Mouse (Mus musculus): Measurements from ENCODE around the gene Ston2.

DNA sequence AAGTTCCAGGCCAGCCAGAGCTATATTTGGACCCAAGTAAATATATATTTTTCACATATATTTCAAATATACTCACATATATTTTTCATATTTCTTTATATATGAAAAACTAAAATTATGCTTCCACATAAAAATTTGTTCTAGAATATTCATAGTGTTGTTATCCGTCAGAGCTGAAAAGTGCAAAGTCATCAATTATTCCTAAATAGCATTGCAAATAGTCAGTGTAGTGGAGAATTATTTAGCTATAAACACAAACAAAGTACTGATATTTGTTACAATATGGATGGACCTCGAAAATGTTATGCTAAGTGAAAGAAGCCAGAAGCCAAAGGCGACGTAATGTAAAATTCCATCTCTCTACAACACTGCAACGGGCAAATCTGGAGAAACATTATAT is 6.8 kb downstream of the Ston2 start:
- TF ChIP-seq EP300 (IDR thresholded peaks at IDR 0.05; ENCODE audit: insufficient read depth, low read depth, low read length) (no peak), CTCF (IDR thresholded peaks at IDR 0.05) (no peak)

Data from heart, adult 2 months (tissue).